Mouse (Mus musculus) midbrain, embryonic 11.5 days (tissue): ENCODE data around the gene Ltb. TPM values are rescaled to one million over a fixed set of nuclear protein-coding genes. Genes with fewer than 3 reads are reported as not detected.

Experiments used
- ATAC-seq: fragments of 200-750 bp; cut with Nextera tagmentation; 2 replicates; pipeline ENCODE4 v1.8.0; 2017; ENCODE audit warnings: moderate TSS enrichment, moderate library complexity; ENCODE audit not compliant: low FRiP score
- DNase-seq: peaks from one replicate; pipeline ENCODE4 v3.0.0; 2015; ENCODE audit warnings: low spot score; ENCODE audit errors: missing footprints
- H3K27ac ChIP-seq: fragments of 300-500 bp; sonication (generic); 2 replicates; pipeline ENCODE4 v1.5.1; 2014; ENCODE audit warnings: low read depth, low read length
- H3K27me3 ChIP-seq: fragments of 300-500 bp; sonication (generic); 2 replicates; pipeline ENCODE4 v1.6.1; 2014; ENCODE audit warnings: mild to moderate bottlenecking, low read length, moderate library complexity, mixed read lengths; ENCODE audit not compliant: control insufficient read depth, insufficient read depth
- H3K36me3 ChIP-seq: fragments of 300-500 bp; sonication (generic); 2 replicates; pipeline ENCODE4 v1.6.1; 2014; ENCODE audit warnings: mild to moderate bottlenecking, low read length, moderate library complexity, mixed read lengths; ENCODE audit not compliant: control insufficient read depth, insufficient read depth
- H3K4me1 ChIP-seq: fragments of 300-500 bp; sonication (generic); 2 replicates; pipeline ENCODE4 v1.6.1; 2014; ENCODE audit warnings: low read length; ENCODE audit not compliant: control insufficient read depth, insufficient read depth
- H3K4me2 ChIP-seq: fragments of 300-500 bp; sonication (generic); 2 replicates; pipeline ENCODE4 v1.6.1; 2014; ENCODE audit warnings: mild to moderate bottlenecking, moderate library complexity
- H3K4me3 ChIP-seq: fragments of 300-500 bp; sonication (generic); 2 replicates; pipeline ENCODE4 v1.5.1; 2014; ENCODE audit warnings: low read depth, low read length
- H3K9ac ChIP-seq: fragments of 300-500 bp; sonication (generic); 2 replicates; pipeline ENCODE4 v1.6.1; 2014; ENCODE audit warnings: low read length
- H3K9me3 ChIP-seq: fragments of 300-500 bp; sonication (generic); 2 replicates; pipeline ENCODE4 v1.6.1; 2016; ENCODE audit warnings: low read length; ENCODE audit not compliant: control insufficient read depth
- WGBS: fragments of 180-500 bp; shearing (Covaris S2); extraction: QIAGEN DNeasy Blood & Tissue Kit; methylation state at CpG from one replicate; pipeline ENCODE4 v1.1.7; 2014; 5-methylcytosine and 5-hydroxymethylcytosine counted together
- polyA plus RNA-seq: library from polyadenylated mRNA; unstranded; fragments of >200 nt; fragmentation: Nextera tagmentation; extraction: Ambion mirVana; gene quantifications from 2 replicates; pipeline ENCODE4 v1.2.1, GENCODE M21; 2014

Ltb gene
- polyA plus RNA-seq, 1 experiment from 2014 or later = not detected

DNA sequence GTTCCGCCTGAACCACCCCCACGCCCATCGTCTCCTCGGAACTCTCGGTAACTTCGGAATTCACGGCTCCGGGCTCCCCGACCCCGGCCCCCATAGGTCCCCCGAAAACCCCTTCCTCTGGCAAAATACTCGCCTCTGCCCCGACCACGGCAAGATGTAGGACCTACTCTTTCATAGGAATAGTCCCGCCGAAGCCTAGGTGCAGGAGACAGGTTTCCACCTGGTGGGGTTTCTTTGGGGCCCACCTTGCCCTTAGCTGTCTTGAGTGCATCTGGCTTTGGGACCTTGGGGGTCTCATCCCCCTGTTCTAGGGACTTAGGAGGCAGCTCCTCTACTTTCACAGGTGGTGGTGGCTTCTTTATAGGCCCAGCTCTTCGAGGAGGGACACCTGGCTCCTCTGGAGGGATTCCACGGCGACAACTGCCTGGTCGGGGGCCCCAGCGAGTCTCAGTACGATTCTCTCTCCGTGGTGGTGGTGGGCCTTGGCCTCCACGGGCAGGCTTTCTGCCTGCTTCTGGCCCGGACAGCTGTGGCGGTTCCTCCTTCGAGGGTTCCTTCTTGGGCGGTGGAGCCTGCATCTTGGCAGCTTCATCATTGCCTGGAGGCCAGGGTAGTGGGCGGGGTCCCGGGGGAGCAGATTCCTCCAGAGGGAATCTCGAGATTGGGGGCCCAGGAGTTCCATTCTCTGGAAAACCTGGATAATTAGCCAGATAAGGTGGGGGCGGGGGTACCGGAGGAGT lies 37.6 kb upstream of the Ltb start:
- H3K9me3 ChIP-seq = no peaks in the 10 kb centered on the region
- no peak overlapping the region for H3K4me2 ChIP-seq
- H3K4me1 ChIP-seq = peaks cover 2% of the 10 kb centered on the region; the same call in 1 of the 2 replicates
- no peak overlapping the region for H3K4me3 ChIP-seq
- H3K27me3 ChIP-seq = no peaks in the 10 kb centered on the region
- ATAC-seq (no peak), DNase-seq (no peak)
- H3K36me3 ChIP-seq = peaks cover 88% of the 10 kb centered on the region
- no peak overlapping the region for H3K27ac ChIP-seq
- WGBS = 93% methylated on average over 33 of the region's 33 CpGs
- H3K9ac ChIP-seq = no peak overlapping the region

- H3K36me3 ChIP-seq = peaks cover 89% of the 10 kb centered on the region
- no peak for DNase-seq
- no peaks in the 10 kb centered on the region for H3K9me3 ChIP-seq
- peaks cover 4% of the 10 kb centered on the region; the same call in 1 of the 2 replicates for H3K4me1 ChIP-seq
- H3K9ac ChIP-seq = no peak overlapping the region
- no peak overlapping the region for H3K4me2 ChIP-seq
- WGBS = 94% methylated on average over 8 of the region's 8 CpGs
- no peak for ATAC-seq
- H3K4me3 ChIP-seq = no peak overlapping the region
- H3K27ac ChIP-seq = no peak overlapping the region
- H3K27me3 ChIP-seq = no peaks in the 10 kb centered on the region
These were observed 37.0 kb upstream of the Ltb start for GRCm38 (mm10) chr17:35157254-35157653.

- no peak for ATAC-seq
- 97% methylated on average over 8 of the region's 8 CpGs for WGBS
- no peak overlapping the region for H3K4me3 ChIP-seq
- no peaks in the 10 kb centered on the region for H3K9me3 ChIP-seq
- peaks cover 7% of the 10 kb centered on the region for H3K4me1 ChIP-seq
- H3K36me3 ChIP-seq = peaks cover 85% of the 10 kb centered on the region
- H3K27ac ChIP-seq = no peak overlapping the region
- H3K4me2 ChIP-seq = no peak overlapping the region
- H3K27me3 ChIP-seq = no peaks in the 10 kb centered on the region
- H3K9ac ChIP-seq = no peak overlapping the region
- no peak for DNase-seq
These were observed 36.5 kb upstream of the Ltb start for GRCm38 (mm10) chr17:35157661-35158175.

GRCm38 (mm10) chr17:35158850-35159593 lies 35.2 kb upstream of the Ltb start:
- no peak for ATAC-seq
- no peak overlapping the region for H3K27ac ChIP-seq
- WGBS = 96% methylated on average over 16 of the region's 16 CpGs
- H3K9me3 ChIP-seq = no peaks in the 10 kb centered on the region
- H3K4me1 ChIP-seq = peaks cover 13% of the 10 kb centered on the region
- H3K4me2 ChIP-seq = no peak overlapping the region
- peaks cover 72% of the 10 kb centered on the region for H3K36me3 ChIP-seq
- DNase-seq = no peak
- no peak overlapping the region for H3K9ac ChIP-seq
- H3K27me3 ChIP-seq = no peaks in the 10 kb centered on the region
- no peak overlapping the region for H3K4me3 ChIP-seq

DNA sequence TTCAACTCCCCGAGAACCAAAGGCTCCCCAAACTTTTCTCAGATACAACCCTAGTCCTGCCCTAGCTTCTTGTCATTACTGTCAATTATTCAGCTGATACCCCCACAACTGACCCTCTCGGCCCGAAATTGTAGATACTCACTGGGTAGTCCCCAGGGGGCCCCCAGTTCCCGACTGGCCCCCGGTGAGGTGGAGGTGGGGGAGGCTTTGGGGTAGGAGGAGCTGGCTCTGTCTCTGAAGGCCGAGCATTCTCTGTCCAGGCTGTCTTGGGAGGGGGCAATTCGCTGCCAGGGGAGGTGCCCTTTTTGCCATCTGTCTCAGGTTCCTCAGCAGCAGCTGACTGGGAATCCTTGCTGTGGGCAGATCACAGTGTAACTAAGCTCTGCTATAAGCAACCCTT lies 34.6 kb upstream of the Ltb start:
- peaks cover 66% of the 10 kb centered on the region for H3K36me3 ChIP-seq
- H3K27ac ChIP-seq = no peak overlapping the region
- 90% methylated on average over 7 of the region's 7 CpGs for whole genome bisulfite sequencing
- H3K4me1 ChIP-seq = peaks cover 13% of the 10 kb centered on the region
- no peak overlapping the region for H3K4me3 ChIP-seq
- H3K4me2 ChIP-seq = no peak overlapping the region
- no peak for DNase-seq
- no peak for ATAC-seq
- no peaks in the 10 kb centered on the region for H3K9me3 ChIP-seq
- H3K27me3 ChIP-seq = no peaks in the 10 kb centered on the region
- H3K9ac ChIP-seq = no peak overlapping the region

- no peak overlapping the region for H3K4me3 ChIP-seq
- DNase-seq = no peak
- peaks cover 19% of the 10 kb centered on the region for H3K4me1 ChIP-seq
- no peak overlapping the region for H3K4me2 ChIP-seq
- H3K9me3 ChIP-seq = no peaks in the 10 kb centered on the region
- ATAC-seq = no peak
- no peaks in the 10 kb centered on the region for H3K27me3 ChIP-seq
- H3K36me3 ChIP-seq = peaks cover 52% of the 10 kb centered on the region
- 86% methylated on average over 11 of the region's 11 CpGs for WGBS
- H3K9ac ChIP-seq = no peak overlapping the region
- no peak overlapping the region for H3K27ac ChIP-seq
These were observed 32.8 kb upstream of the Ltb start for GRCm38 (mm10) chr17:35161421-35161820.

- Histone ChIP-seq H3K4me2 (peak overlapping the region; percentile 97; the same call in 1 of the 2 replicates), H3K27ac (no peak overlapping the region), H3K9me3 (no peaks in the 10 kb centered on the region), H3K9ac (peak overlapping the region; percentile 100; the same call in 1 of the 2 replicates), H3K36me3 (peaks cover 46% of the 10 kb centered on the region), H3K27me3 (no peaks in the 10 kb centered on the region), H3K4me3 (peak overlapping the region; percentile 100; the same call in 1 of the 2 replicates), H3K4me1 (peaks cover 19% of the 10 kb centered on the region)
- WGBS = 80% methylated on average over 14 of the region's 14 CpGs
- DNase-seq = no peak
- no peak for ATAC-seq
These were observed 32.1 kb upstream of the Ltb start for GRCm38 (mm10) chr17:35162121-35162520.

DNA sequence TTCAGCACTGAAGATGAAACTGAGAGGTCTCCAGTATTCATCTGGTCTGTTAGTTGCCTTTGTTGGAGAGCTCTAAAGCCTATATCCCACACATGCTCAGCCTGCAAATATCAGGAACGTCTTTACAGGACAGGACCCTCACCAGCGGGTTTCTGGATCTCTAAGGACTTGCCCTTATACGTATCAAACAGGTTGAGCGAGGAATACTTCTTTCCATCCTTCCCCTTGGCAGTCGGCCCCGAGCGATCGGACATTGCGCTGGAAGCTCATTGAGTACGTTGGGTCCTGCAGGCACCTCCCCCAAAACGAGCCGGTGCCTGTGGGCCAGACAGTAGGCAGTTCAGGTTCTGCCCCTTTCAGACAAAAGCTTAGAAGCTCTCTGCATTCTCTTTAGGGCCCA lies 31.5 kb upstream of the Ltb start:
- Histone ChIP-seq H3K9me3 (no peaks in the 10 kb centered on the region), H3K4me3 (peak overlapping the region; percentile 100), H3K27ac (no peak overlapping the region), H3K9ac (peak overlapping the region; percentile 100), H3K27me3 (no peaks in the 10 kb centered on the region), H3K4me2 (peak overlapping the region; percentile 97), H3K36me3 (peaks cover 40% of the 10 kb centered on the region), H3K4me1 (peaks cover 19% of the 10 kb centered on the region)
- 67% methylated on average over 12 of the region's 12 CpGs for WGBS
- no peak for DNase-seq
- no peak for ATAC-seq
